Mouse (Mus musculus) urinary bladder, postnatal 36 days (tissue): ENCODE results near the gene Gm36864.
"Not testable (repeated sequence)": the region's sequence is repeated elsewhere in the genome, so short reads cannot be mapped to it uniquely, and the experiment has no call there.

Experiments used
- DNase-seq, 2 experiments: peaks; one replicate each; pipeline ENCODE4 v3.0.0; 2022; ENCODE audit warnings: low spot score in 2 of 2, mixed read lengths in 1 of 2

Gm36864 gene

DNA sequence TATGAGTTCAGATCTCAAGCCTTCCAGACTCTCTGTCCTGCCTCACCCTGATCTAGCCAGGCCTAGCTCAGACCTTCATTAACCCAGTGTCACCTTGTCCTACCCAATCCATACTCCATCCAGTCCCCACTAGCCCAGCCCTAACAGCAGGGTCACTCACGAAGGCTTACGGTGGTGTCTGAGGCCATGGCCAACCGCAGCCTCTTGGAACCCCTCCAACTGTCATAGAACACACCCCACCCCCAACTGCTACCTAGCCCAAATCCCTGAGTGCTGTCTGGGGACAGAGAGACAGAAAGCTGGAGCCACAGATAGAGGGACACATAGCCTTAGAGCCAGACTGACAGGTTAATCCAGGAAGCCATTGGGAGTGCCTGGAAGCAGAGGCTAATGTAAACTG is at the start of gene Gm36864:
Gene Gm36864 (plus strand): TSS at position 269 of the 400 bp plus-strand sequence.
- no peak for DNase-seq

DNA sequence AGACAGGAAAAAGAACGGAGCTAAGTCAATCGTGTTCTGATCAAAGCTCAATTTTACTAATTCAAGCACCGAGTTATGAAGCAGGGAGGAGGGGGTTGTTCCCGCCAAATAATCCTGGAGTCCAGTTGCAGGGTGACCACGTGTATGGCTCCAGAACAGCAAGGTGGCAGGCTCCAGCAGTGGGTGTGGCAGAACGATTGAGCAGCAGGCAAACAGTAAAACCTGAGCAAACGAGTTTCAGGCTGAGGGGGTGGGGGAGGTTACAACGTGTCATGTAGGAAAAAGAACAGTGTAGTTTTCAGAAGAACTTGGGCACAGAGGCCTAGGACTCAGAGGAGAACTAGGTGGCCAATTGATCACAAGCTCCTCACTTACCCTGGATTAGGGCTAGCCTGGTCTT is 49.5 kb upstream of the Gm36864 start:
- peak in 1 of 2 experiments; percentile 9 for DNase-seq

DNA sequence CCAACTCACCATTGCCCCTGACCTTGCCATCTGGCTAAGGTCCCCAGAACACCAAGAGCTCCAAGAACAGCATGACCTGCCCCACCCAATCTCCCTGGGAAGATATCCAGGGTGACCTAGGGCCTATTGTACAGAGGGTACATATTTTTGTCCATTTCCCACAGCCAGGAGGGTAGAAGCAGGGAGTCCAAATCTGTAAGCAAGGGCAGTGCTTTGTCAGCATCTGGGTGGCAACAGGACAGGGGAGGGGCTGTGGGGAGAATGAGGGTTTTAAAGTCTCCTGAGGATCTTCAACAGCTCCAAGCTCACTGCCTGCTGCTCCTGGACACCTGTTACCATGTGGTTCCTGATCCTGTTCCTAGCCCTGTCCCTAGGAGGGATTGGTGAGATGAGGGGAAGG is 48.0 kb upstream of the Gm36864 start, which contains the start of gene Klk1b24:
Gene Klk1b24 (plus strand): TSS at position 301 of the 400 bp plus-strand sequence.
- DNase-seq, result not testable (repeated sequence)

DNA sequence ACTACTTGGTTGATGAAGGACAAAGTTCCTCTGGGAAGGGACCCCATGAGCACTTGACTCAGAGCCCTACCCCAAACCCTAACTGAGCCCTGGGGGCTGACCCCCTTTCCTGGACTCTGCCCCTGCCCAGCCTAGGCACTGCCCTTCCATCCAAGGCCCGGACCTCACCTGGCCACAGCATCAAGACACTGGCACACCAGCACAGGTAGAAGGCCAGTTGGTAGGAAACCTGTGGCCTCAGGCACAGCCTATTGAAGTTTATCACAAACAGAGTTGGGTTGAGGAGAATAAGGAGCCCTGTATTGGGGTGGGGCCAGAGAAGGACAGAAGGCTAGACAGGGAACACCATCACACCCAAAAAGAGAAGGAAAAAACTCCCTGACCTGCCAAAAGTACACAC is 42.5 kb upstream of the Gm36864 start:
- not testable (repeated sequence) for DNase-seq

DNA sequence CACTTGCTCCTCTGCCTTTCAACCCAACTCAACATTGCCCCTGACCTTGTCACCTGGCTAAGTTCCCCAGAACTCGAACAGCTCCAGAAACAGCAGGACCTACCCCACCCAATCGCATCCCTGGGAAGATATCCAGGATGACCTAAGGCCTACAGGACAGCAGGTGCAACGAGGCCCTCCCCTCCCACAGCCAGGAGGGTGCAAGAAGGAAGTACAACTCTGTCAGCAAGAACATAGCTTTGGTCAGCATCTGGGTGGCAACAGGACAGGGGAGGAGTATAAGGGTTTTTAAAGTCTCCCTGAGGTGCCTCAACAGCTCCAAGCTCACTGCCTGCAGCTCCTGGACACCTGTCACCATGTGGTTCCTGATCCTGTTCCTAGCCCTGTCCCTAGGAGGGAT is 38.1 kb upstream of the Gm36864 start, which contains the start of gene Klk1b3:
Gene Klk1b3 (plus strand): TSS at position 301 of the 400 bp plus-strand sequence.
- no peak for DNase-seq

DNA sequence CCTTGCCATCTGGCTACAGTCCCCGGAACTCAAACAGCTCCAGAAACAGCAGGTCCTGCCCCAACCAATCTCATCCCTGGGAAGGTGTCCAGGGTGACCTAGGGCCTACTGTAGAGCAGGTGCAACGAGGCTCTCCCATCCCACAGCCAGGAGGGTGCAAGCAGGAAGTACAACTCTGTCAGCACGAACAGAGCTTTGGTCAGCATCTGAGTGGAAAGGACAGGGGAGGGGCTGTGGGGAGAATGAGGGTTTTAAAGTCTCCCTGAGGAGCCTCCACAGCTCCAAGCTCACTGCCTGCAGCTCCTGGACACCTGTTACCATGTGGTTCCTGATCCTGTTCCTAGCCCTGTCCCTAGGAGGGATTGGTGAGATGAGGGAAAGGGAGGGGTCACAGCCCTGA is 28.8 kb upstream of the Gm36864 start, which contains the start of gene Klk1b4:
Gene Klk1b4 (plus strand): TSS at position 301 of the 400 bp plus-strand sequence.
- not testable (repeated sequence) for DNase-seq

DNA sequence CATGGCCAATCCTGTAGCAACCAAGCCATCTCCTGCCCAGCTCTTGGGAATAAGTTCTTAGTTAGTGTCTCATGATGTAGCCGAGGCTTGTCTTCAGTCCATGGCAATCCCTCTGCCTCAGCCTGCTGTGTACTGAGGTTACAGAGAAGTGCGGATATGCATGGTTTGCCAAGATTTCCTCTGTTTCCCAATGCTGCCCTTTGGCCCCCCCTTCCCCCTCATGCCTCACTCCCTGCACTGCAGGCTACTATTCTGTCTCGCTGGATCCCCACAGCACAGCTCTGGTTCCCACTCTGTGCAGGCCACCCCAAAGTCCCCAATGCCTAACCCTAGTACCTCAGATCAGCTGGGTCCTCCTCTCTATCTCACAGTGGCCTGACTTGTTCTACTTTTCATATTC is 27.7 kb upstream of the Gm36864 start:
- DNase-seq, result no peak

DNA sequence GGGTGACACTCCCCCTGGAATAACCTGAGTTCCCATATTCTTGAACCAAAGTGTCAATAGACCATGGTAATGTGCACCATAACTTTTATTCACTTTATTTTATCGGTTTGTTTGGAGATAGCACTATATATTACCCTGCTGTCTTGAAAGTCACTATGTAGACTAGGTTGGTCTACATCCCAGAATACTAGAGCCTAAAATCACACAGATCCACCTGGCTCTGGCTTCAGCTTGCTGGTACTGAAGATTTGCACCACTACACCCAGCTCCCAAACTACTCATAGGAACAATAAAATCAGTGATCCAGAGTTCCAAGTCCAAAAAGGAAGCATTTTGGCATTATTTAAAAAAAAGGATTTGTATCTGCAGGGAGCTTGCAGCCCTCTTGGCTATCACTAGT is 20.3 kb upstream of the Gm36864 start, which contains the start of gene Klk1b5:
Gene Klk1b5 (plus strand): TSS at position 301 of the 400 bp plus-strand sequence.
- DNase-seq, result no peak

DNA sequence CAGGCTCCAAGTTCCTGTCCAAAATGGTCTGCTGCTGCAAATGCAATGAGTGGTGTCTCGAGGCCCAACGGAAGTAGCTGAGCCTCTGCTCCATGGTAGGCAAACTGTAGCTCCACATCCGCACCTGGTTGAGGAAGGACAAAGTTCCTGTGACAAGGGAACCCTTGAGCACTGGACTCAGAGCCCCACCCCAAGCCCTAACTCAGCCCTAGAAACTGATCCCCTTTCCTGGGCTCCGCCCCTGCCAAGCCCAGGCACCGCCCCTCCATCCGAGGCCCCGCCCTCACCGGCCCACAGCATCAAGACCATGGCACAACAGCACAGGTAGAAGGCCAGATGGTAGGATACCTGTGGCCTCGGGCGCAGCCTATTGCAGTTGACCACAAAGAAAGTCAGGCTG is 14.4 kb upstream of the Gm36864 start:
- not testable (repeated sequence) for DNase-seq

DNA sequence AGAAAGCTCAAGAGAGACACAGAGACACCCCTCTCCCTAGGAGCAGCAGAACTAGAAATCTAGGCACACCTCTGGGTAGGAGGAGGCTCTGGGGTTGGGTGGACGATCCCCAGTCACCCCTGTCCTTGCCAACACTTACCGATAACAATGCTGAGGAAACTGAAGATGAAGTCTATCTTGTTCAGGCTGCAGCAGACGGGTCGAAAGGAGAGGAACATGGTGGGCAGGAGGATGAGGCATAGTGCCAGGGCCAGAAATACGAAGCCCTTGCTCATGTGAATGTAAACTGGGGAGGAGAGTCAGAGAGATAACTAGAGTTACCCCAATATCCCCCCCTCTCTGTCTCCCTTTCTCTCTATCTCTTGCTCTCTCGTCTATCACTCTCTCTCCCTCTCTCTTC is 13.6 kb upstream of the Gm36864 start:
- not testable (repeated sequence) for DNase-seq

DNA sequence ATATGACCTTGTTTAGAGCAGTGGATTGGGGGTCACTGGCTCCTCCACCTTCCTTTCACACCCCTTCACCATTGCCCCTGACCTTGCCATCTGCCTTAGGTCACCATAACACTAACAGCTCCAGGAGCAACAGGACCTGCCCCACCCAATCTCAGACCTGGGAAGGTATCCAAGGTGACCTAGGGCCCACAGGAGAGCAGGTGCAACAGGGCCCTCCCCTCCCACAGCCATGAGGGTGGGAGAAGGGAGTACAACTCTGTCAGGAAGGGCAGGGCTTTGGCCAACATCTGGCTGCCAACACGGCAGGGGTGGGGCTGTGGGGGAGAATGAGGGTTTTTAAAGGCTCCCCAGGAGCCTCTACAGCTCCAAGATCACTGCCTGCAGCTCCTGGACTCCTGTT is 10.9 kb upstream of the Gm36864 start, which contains the start of gene Klk1:
Gene Klk1 (plus strand): TSS at position 285 of the 400 bp plus-strand sequence.
- DNase-seq, result no peak

DNA sequence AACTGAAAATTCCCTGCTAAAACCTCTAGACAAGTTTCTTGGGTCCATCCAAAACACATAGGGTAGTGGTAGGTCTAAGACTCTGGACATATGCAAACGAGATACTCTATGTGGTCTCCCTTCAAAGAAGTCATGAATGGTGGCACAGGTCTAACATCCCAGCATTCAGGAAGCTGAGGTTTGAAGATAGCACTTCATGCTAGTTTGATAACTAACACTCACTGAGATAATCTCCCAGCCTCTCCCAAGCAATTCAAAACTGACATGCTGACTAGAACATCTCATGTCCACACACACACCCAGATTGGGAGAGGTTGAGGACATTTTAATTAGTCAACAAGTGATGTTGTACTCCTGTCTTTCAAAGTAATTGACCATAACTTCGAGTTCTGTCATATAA is 3.9 kb downstream of the Gm36864 start:
- DNase-seq, result no peak

DNA sequence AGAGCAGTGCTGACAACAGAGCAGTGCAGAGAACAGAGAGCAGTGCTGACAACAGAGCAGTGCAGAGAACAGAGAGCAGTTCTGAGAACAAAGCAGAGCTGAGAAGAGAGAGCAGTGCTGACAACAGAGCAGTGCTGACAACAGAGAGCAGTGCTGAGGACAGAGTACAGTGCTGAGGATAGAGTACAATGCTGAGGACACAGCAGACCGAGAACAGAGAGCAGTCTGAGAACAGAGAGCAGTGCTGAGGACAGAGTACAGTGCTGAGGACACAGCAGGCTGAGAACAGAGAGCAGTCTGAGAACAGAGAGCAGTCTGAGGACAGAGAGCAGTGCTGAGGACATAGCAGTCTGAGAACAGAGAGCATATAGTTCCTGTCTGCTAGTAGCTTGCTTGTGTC is 4.7 kb downstream of the Gm36864 start:
- no peak for DNase-seq

DNA sequence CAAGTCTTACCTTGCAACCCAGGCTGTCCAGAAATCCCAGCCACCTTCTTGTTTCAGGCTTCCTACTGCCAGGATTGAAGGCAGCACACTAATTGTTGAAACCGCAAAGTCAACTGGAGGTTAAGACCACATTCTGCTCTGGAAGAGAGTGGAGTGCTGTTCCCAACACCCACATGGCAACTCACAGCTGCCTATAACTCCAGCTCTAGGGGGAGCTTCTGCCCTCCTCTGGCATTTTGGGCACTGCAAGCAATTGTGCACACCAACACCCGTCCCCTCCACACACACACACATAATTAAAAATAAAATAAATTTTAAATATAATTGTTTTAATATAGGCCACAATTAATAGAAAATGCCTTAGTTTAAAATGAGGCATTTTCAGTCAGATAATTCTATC is 5.2 kb downstream of the Gm36864 start:
- no peak for DNase-seq

DNA sequence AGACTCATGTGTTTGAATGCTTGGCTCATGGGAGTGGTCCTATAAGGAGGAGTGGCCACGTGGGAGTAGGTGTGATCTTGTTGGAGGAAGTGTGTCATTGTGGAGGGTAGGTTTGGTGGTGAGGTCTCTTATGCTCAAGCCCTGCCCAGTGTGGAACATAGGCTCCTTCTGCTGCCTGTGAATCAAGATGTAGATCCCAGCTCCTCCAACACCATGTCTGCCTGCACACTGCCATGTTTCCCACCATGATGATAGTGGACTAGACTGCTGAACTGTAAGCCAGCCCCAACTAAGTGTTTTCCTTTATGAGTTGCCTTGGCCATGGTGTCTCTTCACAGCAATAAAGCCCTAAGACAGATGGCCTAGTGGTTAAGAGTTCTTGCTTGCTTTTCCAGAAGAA is 8.1 kb downstream of the Gm36864 start:
- DNase-seq, result no peak

DNA sequence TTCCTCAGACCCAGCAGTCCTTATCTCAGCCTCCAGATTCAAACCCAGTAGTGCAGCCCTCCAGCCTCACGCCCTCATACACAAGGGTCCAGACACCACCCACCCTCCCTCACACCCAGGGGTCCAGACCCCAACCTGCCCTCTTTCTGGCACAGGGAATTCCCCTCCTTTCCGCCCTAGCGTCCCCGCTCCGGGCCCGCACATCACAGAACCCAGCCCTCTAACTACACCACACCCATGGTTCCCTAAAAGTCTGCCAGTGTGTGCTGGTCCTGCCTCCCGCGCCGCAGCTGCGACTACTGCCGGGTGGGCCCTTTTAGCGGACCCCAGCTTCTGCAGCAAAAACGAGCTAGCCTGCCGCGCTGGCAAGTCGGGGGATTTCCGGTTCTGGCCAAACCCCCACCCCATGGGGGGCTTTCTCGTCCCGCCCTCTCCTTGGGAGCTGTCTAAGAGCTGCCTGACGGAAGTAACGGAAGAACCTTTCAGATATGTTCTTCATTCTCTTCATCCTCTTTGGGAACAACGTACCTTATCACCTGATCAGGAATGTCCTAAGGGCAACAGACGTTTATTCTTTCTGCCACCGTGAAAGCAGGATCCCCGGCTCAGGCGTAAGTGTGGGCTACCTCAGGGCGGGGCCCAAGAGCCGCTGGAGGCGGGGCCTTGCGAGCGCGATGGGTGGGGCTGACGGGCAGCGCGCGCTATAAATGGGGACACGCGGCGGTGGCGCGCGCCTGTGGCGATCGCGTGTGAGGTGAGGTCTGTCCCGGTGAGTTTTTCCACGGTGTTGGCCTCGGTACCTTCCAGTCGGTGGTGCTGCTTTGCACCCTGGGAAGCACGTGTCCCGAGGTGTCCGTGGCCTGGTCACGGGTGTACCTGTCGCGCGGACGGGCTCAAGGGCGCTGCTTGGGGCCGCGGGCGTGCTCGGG is 10.3 kb downstream of the Gm36864 start, which contains the start of the genes 1700028J19Rik and 2410002F23Rik:
Gene 1700028J19Rik (minus strand): TSS at position 641 of the 929 bp plus-strand sequence.
Gene 2410002F23Rik (plus strand): TSS at position 668 of the 929 bp plus-strand sequence.
- peak; percentile 87 to 89 for DNase-seq

DNA sequence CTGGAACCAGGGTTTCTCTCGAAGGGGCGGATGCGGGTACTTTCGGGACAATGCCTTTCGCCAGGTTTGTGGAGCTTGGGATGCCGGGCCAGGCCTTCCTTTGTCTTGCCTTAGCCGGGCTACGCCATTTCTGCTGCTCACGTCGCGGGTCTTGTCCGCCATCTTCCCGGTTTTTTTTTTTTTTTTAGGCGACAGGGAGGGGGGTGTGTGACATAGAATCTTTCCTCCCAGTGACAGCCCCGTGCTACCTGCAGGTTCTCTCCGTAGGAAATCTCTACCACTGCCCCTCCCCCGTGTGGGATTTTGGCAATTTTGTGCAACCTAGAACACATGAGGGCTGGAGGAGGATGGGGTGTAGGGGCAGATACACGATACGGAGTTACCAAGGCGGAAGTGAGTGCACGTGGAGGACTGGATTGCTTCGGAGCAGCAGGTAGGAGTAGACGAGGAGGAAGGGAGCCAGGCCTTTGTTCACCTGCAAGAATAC is 11.1 kb downstream of the Gm36864 start:
- DNase-seq, result peak in 1 of 2 experiments; percentile 31

DNA sequence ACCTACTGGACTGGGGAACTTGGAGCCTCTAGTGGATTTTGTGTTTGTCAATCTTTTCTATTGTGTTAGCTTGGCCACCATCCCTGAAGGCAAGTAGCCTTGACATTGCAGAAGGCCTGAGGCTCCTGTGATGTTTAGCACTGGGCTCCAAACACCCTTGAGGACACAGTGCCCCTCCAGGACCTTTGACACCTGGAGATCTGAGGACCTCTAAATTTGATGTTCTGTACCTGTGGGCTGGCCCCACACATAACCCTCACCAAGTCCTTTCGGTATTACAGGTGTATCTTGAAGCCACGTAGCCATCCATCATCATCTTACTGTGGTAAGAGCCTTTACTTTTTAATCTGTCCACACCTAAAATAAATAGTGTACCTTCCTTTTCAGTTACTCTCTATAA is 12.0 kb downstream of the Gm36864 start:
- no peak for DNase-seq

DNA sequence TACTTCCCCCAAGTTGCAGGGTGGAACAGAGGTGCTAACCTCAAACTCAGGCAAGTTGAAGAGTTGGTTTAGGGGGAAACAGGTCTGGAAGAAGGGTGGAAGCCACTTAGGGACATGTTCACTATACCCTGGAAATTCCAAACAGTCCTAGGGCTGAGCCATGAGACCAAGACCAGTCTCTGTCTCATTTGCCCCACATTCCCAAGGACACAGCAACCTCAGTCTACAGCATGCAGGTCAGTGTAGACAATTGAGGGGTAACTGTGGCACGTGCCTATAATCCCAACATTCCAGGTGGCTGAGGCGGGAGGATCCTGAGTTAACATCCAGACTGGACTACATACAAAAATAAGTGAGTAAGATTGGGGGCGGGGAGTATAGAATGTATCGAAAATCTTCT is 13.3 kb downstream of the Gm36864 start:
- no peak for DNase-seq

DNA sequence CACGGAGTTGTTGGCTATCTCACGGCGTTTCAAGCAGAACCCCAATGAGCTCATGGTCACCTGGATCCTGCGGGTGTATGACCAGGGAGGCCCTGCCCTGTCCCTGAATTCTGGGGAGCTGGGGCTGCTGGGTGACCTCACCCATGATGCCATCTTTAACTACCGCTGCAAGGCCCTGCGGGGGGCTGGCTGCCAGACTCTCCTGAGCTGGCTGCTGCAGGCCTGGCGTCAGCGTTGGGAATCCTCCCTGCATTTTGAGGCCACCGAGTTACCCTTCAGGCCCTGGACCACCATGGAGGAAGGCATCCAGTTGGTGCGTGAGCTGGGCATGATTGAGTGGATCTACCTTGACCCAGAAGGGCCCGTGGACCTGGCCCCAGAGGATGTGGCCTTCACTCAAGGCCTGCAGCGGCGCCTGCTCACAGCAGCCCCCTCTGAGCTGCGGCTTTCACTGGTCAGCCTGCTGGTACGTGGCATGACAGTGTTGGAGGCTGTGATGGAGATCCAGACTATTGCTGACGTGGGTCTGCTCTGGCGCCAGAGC is 14.8 kb downstream of the Gm36864 start:
- DNase-seq, result not testable (repeated sequence)

DNA sequence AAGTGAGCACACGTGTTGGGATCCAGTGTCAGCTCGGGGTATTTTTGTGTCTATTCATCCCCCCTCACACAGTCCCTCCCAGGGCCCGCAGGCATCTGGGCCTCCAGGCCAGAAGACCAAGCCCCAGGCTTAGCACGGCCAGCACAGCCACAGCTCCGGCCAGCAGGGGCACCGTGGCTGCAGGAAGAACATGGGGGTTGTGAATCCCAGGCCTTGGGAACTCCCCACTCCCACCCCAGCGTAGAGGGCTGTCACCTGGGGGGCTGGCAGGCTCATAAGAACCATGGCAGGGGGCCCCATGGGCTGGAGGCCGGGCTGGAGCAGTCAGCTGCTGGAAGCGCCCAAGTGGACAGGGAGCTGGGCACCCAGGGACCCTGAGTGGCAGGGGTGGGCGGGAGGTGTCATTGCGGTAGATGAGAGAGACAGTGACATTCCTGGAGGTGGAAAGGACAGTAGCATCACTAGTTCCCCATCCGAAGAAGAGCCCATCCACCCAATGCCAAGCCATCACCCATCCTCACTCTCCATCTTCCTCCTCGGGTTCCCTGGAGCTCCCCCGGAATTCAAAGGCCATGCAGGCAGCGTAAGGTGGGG is 17.1 kb downstream of the Gm36864 start:
- no peak for DNase-seq

DNA sequence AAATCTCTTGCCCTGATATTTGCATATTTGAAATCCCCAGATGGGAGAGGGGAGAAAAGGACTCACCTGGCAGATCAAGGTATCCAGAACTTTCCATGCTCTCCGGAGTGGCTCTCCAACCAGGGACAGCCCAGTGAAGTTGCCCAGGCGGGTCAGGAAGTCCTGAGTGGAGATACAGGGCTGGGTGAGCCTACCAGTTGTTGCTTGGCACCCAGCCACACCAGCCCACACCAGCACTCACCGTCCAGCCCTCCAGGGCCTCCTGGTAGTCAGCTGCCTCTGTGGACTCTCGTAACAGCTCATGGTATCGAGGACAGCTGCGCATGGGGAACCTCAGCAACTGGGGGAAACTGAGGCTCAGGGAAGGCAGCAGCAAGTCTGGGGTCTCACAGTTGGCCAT is 19.0 kb downstream of the Gm36864 start:
- DNase-seq, result no peak
